Mouse (Mus musculus) MEL (cell line): Measurements from ENCODE around the gene Spaca7.

ENCODE experiments used
- EP300 ChIP-seq, 2 experiments: IDR thresholded peaks; 2 replicates each; pipeline ENCODE4 v1.6.1; 2011; ENCODE audit warnings: improper control_type of control experiment in 2 of 2, low read length in 2 of 2, low read depth in 1 of 2, mild to moderate bottlenecking in 1 of 2
- MAX ChIP-seq: IDR thresholded peaks from 2 replicates; pipeline ENCODE4 v1.6.1; 2011; ENCODE audit warnings: low read length, improper control_type of control experiment
- POLR2A ChIP-seq, 2 experiments: IDR thresholded peaks; 2 replicates each; pipeline ENCODE4 v1.6.1; 2011 to 2012; ENCODE audit warnings: low read length in 2 of 2, mild to moderate bottlenecking in 2 of 2, control low read depth in 1 of 2, improper control_type of control experiment in 1 of 2, low read depth in 1 of 2, moderate library complexity in 1 of 2; ENCODE audit not compliant: control insufficient read depth in 1 of 2, insufficient read depth in 1 of 2, poor library complexity in 1 of 2
- SMC3 ChIP-seq: IDR thresholded peaks from 2 replicates; pipeline ENCODE4 v1.6.1; 2011; ENCODE audit warnings: low read depth, low read length, improper control_type of control experiment
- USF1 ChIP-seq: IDR thresholded peaks from 2 replicates; pipeline ENCODE4 v1.6.1; 2014; ENCODE audit warnings: low read depth, mild to moderate bottlenecking, inconsistent platforms, low read length, improper control_type of control experiment, moderate library complexity

DNA sequence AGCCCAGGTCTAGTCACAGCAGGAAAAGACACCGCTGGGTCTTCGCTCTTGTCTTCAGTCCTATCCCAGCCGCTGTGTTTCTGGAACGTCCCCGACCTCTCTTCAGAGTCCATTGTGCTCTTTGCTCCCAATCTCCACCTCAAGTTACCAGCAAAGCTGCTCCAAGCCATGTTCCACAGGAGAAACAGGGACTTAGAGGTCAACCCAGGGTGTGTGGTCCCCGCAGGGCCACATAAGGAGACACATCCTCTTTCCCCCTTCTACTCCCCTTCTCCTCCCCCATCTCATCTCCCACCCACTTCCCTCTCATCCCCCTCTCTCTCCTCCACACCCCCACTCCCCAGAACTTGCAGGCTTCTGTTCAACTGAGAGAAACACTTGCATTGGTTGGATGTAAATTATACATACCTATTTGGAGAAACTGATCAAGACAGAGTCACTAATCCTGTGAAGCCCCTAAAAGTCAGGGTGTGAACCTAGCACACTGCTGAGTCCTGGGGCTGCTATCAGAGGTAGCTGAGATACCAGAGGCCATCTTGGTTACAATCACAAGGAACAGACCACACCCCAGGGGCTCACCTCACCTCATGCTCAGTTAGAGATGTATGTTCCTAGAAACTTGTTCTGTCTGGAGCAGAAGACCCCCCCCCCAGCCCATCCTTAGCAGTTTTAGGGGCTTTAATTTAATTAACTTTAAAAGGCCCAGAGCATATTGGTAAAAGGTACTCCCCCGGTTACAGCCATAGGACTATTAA is 25.2 kb upstream of the Spaca7 start:
- TF ChIP-seq USF1 (no peak), POLR2A (IDR thresholded peaks at IDR 0.05; ENCODE audit: control insufficient read depth in 1 of 2, insufficient read depth in 1 of 2, low read depth in 1 of 2, low read length in 2 of 2, poor library complexity in 1 of 2) (no peak), EP300 (IDR thresholded peaks at IDR 0.05; ENCODE audit: low read depth in 1 of 2, low read length in 2 of 2) (no peak), MAX (no peak), SMC3 (no peak)
